Mouse (Mus musculus): ENCODE results near the gene Tmem126a. TPM values are rescaled to one million over a fixed set of nuclear protein-coding genes. Genes with fewer than 3 reads are reported as not detected.

Tmem126a gene
- total RNA-seq (2014; fragmentation: Nextera tagmentation) (56.7 and 65.5 TPM in 2 replicates), total RNA-seq (2017) (95.8 and 106 TPM in 2 replicates), polyA plus RNA-seq (2012) (68.5 and 73.5 TPM in 2 replicates)

- DNase-seq (ENCODE audit: low spot score) (peak; percentile 88), ATAC-seq (ENCODE audit: extremely low read depth, insufficient number of reproducible peaks, low FRiP score, poor library complexity, severe bottlenecking) (peak; percentile 94)
- H3K4me1 ChIP-seq (ENCODE audit: insufficient read depth, low read depth, low read length), result peaks cover 19% of the 10 kb centered on the region
- H3K27me3 ChIP-seq (ENCODE audit: insufficient read depth, low read length), result peaks cover 15% of the 10 kb centered on the region
- peak within 1 kb of the TSS; percentile 92 for H3K4me3 ChIP-seq (ENCODE audit: low read depth, low read length)
- no peaks in the 10 kb centered on the region for H3K9me3 ChIP-seq (replicated peaks)
- no peak for TF ChIP-seq GATA1 (IDR thresholded peaks at IDR 0.05; ENCODE audit: borderline replicate concordance, low read length)
- TF ChIP-seq TAL1 (conservative IDR thresholded peaks at IDR 0.05; ENCODE audit: low read depth, low read length), result no peak
- TF ChIP-seq GATA2 (IDR thresholded peaks at IDR 0.05; ENCODE audit: borderline replicate concordance, low read depth, low read length), result no peak
- no peak for TF ChIP-seq CTCF (IDR thresholded peaks at IDR 0.05; ENCODE audit: low read depth, low read length)
- TF ChIP-seq POLR2AphosphoS5 (IDR thresholded peaks at IDR 0.05; ENCODE audit: insufficient replicate concordance, low read depth, low read length), result no peak
- peaks cover 25% of the 10 kb centered on the region for H3K36me3 ChIP-seq (replicated peaks)
These were observed at the start of gene Tmem126a for GRCm38 (mm10) chr7:90456845-90457468. Tmem126a (minus strand) TSS chr7:90457229.

- Histone ChIP-seq H3K36me3 (replicated peaks) (no peaks in the 10 kb centered on the region), H3K4me3 (ENCODE audit: low read depth, low read length) (no peak overlapping the region), H3K27me3 (ENCODE audit: insufficient read depth, low read length) (peaks cover 10% of the 10 kb centered on the region; the same call in 1 of the 2 replicates), H3K4me1 (ENCODE audit: insufficient read depth, low read depth, low read length) (no peaks in the 10 kb centered on the region), H3K9me3 (replicated peaks) (no peaks in the 10 kb centered on the region)
- ATAC-seq (ENCODE audit: extremely low read depth, insufficient number of reproducible peaks, low FRiP score, poor library complexity, severe bottlenecking), result no peak
- no peak for TF ChIP-seq TAL1 (conservative IDR thresholded peaks at IDR 0.05; ENCODE audit: low read depth, low read length)
- no peak for TF ChIP-seq GATA2 (IDR thresholded peaks at IDR 0.05; ENCODE audit: borderline replicate concordance, low read depth, low read length)
- TF ChIP-seq POLR2AphosphoS5 (IDR thresholded peaks at IDR 0.05; ENCODE audit: insufficient replicate concordance, low read depth, low read length), result no peak
- TF ChIP-seq CTCF (IDR thresholded peaks at IDR 0.05; ENCODE audit: low read depth, low read length), result no peak
- DNase-seq (ENCODE audit: low spot score), result no peak
These were observed 25.6 kb upstream of the Tmem126a start for GRCm38 (mm10) chr7:90482607-90483006.

GRCm38 (mm10) chr7:90476313-90477245, 19.6 kb upstream of the Tmem126a start, which contains the start of gene Dlg2:
Dlg2 (plus strand) TSS chr7:90476672.
- Histone ChIP-seq H3K27me3 (ENCODE audit: insufficient read depth, low read length) (peaks cover 4% of the 10 kb centered on the region; the same call in 1 of the 2 replicates), H3K36me3 (replicated peaks) (peaks cover 14% of the 10 kb centered on the region), H3K9me3 (replicated peaks) (no peaks in the 10 kb centered on the region), H3K4me3 (ENCODE audit: low read depth, low read length) (peak within 1 kb of the TSS; percentile 78), H3K4me1 (ENCODE audit: insufficient read depth, low read depth, low read length) (peaks cover 24% of the 10 kb centered on the region)
- ATAC-seq (ENCODE audit: extremely low read depth, insufficient number of reproducible peaks, low FRiP score, poor library complexity, severe bottlenecking) (0 out of 2 replicates have a peak, but pooled peaks have one; percentile 4), DNase-seq (ENCODE audit: low spot score) (no peak)
- no peak for TF ChIP-seq GATA2 (IDR thresholded peaks at IDR 0.05; ENCODE audit: borderline replicate concordance, low read depth, low read length)
- TF ChIP-seq GATA1 (IDR thresholded peaks at IDR 0.05; ENCODE audit: borderline replicate concordance, low read length), result no peak
- no peak for TF ChIP-seq TAL1 (conservative IDR thresholded peaks at IDR 0.05; ENCODE audit: low read depth, low read length)
- no peak for TF ChIP-seq POLR2AphosphoS5 (IDR thresholded peaks at IDR 0.05; ENCODE audit: insufficient replicate concordance, low read depth, low read length)

GRCm38 (mm10) chr7:90475793-90476312, 18.8 kb upstream of the Tmem126a start, which contains the start of gene Tmem126b:
Tmem126b (minus strand) TSS chr7:90476001.
- Histone ChIP-seq H3K36me3 (replicated peaks) (peaks cover 19% of the 10 kb centered on the region), H3K4me1 (ENCODE audit: insufficient read depth, low read depth, low read length) (peaks cover 24% of the 10 kb centered on the region), H3K4me3 (ENCODE audit: low read depth, low read length) (peak within 1 kb of the TSS; percentile 78), H3K27me3 (ENCODE audit: insufficient read depth, low read length) (no peaks in the 10 kb centered on the region), H3K9me3 (replicated peaks) (no peaks in the 10 kb centered on the region)
- DNase-seq (ENCODE audit: low spot score), result peak; percentile 91
- TF ChIP-seq POLR2AphosphoS5 (IDR thresholded peaks at IDR 0.05; ENCODE audit: insufficient replicate concordance, low read depth, low read length) (no peak; the same call in 1 of the 2 replicates), TAL1 (conservative IDR thresholded peaks at IDR 0.05; ENCODE audit: low read depth, low read length) (no peak), GATA2 (IDR thresholded peaks at IDR 0.05; ENCODE audit: borderline replicate concordance, low read depth, low read length) (no peak), GATA1 (IDR thresholded peaks at IDR 0.05; ENCODE audit: borderline replicate concordance, low read length) (no peak), CTCF (IDR thresholded peaks at IDR 0.05; ENCODE audit: low read depth, low read length) (no peak)
- peak; percentile 98 for ATAC-seq (ENCODE audit: extremely low read depth, insufficient number of reproducible peaks, low FRiP score, poor library complexity, severe bottlenecking)

- H3K4me1 ChIP-seq (ENCODE audit: insufficient read depth, low read depth, low read length), result peaks cover 24% of the 10 kb centered on the region
- H3K4me3 ChIP-seq (ENCODE audit: low read depth, low read length), result no peak overlapping the region
- TF ChIP-seq GATA2 (IDR thresholded peaks at IDR 0.05; ENCODE audit: borderline replicate concordance, low read depth, low read length), result no peak
- TF ChIP-seq CTCF (IDR thresholded peaks at IDR 0.05; ENCODE audit: low read depth, low read length), result no peak
- TF ChIP-seq GATA1 (IDR thresholded peaks at IDR 0.05; ENCODE audit: borderline replicate concordance, low read length), result no peak
- no peak for TF ChIP-seq POLR2AphosphoS5 (IDR thresholded peaks at IDR 0.05; ENCODE audit: insufficient replicate concordance, low read depth, low read length)
- DNase-seq (ENCODE audit: low spot score) (no peak), ATAC-seq (ENCODE audit: extremely low read depth, insufficient number of reproducible peaks, low FRiP score, poor library complexity, severe bottlenecking) (no peak)
- no peaks in the 10 kb centered on the region for H3K27me3 ChIP-seq (ENCODE audit: insufficient read depth, low read length)
- no peaks in the 10 kb centered on the region for H3K9me3 ChIP-seq (replicated peaks)
- peaks cover 35% of the 10 kb centered on the region for H3K36me3 ChIP-seq (replicated peaks)
These were observed 16.5 kb upstream of the Tmem126a start for GRCm38 (mm10) chr7:90473511-90473910.
